Mouse (Mus musculus): Measurements from ENCODE around the gene Adgre5.

- no peak for TF ChIP-seq POLR2A (IDR thresholded peaks at IDR 0.05; ENCODE audit: insufficient read depth, low read depth, low read length)
- no peak for TF ChIP-seq EP300 (IDR thresholded peaks at IDR 0.05; ENCODE audit: insufficient read depth, low read depth, low read length)
- no peak for TF ChIP-seq CTCF (IDR thresholded peaks at IDR 0.05)
Measured at GRCm38 (mm10) chr8:83779610-83780009, 38.5 kb upstream of the Adgre5 start.
